Mouse (Mus musculus) CH12.LX (cell line): ENCODE results near the gene Fam219b.

Experiments
- CHD2 ChIP-seq: IDR thresholded peaks from 2 replicates; pipeline ENCODE4 v1.6.1; 2011; ENCODE audit warnings: low read length, improper control_type of control experiment
- POLR2A ChIP-seq: IDR thresholded peaks from 2 replicates; pipeline ENCODE4 v1.6.1; 2011; ENCODE audit warnings: low read depth, mild to moderate bottlenecking, improper control_type of control experiment, low read length
- SIN3A ChIP-seq: IDR thresholded peaks from 2 replicates; pipeline ENCODE4 v1.6.1; 2012; ENCODE audit warnings: low read length, improper control_type of control experiment, inconsistent platforms

GRCm38 (mm10) chr9:57497236-57497635 is 40.1 kb upstream of the Fam219b start:
- TF ChIP-seq CHD2 = no peak
- TF ChIP-seq SIN3A = no peak
- TF ChIP-seq POLR2A = no peak
